Mouse (Mus musculus) testis, postnatal 10 days (tissue): ENCODE results near the gene Cpa1.

Experiments
- DNase-seq: peaks from one replicate; pipeline ENCODE4 v3.0.0; 2021; ENCODE audit warnings: low spot score

Cpa1 gene

DNA sequence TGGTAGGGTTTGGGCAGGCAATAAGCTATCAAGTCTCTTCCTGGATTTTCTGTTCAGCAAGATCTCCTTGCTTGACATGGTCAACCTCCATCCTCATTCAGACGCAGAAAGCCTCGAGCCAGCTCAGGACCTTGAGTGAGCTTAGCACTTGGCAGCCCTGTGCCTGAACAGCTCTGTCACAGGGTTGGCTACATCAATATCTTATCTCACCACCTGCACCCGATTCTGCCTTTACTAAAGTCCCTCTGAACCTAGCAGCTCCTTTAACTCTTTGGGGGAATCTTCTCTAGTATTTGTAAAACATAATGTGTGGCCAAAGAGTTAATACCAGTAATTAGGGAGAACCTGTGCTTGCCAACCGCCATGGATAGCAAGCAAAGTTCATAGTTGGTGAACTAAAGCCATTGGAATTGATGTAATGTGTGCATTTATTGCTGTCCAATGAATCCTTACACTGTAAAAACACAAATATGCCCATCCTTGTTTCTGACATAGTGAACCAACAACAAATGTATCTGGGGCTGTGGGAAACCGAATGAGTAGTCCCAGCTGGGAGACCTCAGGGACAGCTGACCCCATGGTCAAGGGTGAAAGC lies at the start of gene Cpa1:
Cpa1 (plus strand) TSS at position 545 of the 595 bp plus-strand sequence.
- no peak for DNase-seq

DNA sequence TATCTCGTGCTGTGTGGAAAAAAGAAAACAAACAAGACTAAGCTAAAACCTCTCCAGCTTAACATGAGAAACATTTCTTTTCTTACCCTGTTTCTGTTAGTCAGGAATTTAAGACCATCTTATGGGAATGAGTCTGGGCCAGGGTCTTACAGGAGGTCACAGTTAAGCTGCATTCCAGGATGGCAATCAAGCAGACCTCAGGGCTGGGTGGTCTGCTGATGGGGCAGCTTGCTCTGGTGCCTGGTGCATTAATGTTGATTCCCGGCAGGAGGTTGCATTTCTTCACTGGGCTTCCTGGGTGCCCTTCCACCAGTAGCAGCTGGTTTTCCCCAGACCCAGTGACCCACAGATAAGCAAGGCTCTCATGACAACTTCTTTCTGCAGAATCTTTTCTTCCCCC lies 49.2 kb upstream of the Cpa1 start:
- DNase-seq, result no peak

DNA sequence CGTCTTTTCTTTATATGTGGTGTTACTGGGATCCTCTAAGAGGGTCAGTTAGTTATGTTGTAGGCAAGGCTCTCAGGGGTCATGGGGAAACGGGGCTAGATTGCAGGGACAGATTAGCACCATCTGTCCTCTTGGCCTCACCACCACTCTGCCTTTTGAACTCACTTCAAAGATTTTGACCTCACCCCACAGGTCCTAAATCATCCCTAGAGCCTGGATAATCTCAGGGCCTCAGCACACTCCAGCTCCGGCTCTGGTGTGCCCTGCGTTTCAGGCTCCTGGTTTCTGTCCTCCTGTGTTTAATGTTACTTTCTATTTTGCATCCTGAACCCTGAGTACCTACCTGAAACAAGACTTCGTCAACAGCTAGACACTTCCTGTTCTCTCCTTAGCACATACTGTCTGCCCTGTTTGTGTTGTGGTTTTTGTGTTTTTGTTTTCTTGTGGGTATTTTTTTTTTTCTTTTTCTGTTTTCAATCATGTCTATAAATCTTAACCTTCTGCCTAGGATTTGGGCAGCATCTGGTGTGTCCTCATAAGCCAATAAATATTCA lies 47.1 kb upstream of the Cpa1 start:
- no peak for DNase-seq

DNA sequence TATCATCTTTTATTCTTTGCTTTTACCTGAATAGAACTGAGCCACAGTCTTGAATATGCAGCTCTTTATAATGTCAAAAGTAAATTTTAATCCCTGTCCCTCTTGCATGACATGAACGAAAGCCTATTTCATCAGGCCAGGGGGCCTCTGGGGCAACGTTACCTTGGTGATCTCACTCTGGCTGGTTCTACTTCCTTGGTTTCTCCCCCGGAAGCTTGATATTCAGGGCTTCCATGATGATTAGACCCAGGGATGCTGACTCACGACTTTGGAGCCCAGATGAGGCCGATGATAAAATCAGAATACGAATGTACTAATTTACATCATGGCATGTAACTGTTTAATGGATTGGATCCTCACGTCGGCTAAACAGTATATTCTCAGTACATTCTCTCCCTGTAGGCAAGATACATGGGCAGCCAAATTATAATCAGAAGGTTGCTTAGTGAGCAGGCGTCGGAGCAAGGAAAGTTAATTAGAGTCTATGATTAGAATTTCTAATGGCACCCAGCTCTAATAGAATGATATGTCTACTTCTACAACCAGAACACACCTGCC lies 46.5 kb upstream of the Cpa1 start:
- DNase-seq, result no peak

DNA sequence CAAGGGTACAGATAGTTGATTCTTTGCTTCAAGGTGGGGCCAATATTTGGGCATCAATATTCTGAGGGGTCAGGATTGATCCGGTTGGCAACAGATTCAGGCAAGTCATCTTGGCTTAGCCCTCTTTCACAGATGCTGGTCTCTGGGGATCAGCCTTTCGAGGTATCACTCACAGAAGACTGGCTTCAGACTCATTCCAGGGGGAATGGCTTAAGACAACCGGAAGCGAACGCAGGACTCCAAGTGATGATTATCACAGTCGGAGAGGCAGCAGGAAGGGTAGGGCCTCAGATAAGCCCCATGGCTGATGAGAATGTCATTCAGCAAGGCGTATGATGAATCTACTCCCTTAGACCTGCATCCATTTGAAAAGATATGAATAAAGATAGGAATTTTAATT lies 44.7 kb upstream of the Cpa1 start:
- no peak for DNase-seq

DNA sequence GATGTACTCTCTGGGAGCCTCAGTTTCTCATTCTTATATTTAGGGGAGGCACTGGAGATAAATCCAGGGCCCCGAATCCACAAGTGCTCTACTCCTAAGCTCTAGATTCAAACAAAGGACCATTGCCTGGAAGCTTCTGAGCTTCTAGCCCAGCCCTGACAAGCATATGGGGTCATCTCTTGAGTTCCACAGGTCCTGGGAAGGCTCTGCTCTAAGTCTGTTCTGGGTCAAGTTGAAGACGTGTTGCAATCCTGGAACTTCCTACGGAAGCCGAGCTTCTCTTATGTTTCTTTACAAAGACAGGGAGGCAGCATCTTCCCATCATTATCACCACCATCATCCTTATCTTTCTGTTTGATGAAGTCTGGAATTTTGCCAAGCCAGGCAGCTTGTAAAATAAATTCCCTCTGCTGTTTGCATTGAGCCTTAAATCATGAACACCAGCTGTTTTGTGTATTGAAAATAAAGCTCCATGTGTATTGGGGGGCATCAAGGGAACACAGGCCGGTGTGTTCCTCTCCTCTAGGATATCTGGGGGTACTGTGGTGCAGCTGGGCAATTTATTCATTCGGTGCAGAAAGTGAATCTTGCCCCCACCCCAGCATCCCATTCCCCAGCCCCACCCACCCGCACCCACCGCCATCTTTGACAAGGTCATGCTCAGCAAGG lies 42.7 kb upstream of the Cpa1 start:
- no peak for DNase-seq

DNA sequence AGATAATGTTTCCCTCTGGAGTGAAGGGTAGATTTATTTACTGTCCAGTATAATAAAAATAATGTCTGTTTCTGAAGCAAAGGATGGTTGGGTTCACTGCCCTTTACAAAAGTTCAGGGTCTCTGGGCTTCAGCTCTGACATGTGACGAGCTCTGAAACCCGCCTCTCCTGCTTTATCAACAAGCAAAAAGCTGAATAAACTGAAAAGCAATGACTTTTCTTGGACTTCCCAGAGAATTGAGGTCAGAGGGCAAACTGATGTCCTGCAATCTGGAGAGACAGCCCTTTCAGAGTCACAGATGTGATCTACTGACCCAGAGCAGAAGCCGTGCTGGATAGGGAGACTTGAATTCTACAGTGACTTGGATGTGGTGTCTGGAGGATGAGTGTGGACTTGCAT lies 39.0 kb upstream of the Cpa1 start:
- DNase-seq, result no peak

DNA sequence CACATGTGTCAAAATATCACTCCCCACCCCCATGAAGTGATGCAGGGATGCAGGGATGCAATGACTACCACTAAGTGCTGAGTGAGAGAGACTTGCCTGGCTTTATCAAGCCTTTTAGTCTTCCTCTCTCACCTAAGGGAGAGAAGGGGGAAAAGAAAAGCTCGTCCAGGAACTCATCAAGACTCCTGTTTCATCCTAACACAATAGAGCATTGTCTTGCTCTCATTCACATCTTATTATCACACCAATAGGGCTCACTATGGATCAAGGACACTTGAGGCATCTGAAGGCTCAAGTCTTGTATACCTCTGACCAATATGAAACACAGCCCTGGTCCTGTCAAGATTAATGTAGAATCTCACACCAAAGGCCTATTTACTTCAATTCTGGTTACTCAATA lies 38.0 kb upstream of the Cpa1 start:
- DNase-seq, result no peak

DNA sequence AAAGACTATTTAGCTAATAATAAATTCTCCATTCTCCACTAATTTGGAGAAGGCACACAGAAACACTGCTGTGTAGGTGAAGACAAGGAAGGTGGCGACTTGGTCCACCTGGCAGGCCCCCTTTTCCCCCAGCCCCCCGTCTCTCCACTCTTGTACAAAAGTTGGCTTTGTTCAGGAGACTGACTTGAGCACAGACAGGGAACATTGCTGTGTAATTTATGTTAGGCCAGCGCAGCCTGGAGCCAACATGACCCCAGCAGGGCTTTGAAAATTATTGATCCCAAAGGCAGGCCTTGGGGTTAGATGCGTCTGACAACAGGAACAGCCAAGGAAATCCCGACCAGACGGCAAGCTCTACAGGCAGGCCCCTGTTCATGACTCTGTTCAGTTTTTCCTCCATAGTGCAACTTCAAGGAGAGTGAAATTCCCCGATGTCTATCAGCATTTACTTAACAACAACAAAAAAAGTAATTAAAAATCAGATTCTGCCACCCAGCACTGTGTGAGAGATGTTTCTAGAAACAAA lies 34.6 kb upstream of the Cpa1 start:
- DNase-seq, result no peak

DNA sequence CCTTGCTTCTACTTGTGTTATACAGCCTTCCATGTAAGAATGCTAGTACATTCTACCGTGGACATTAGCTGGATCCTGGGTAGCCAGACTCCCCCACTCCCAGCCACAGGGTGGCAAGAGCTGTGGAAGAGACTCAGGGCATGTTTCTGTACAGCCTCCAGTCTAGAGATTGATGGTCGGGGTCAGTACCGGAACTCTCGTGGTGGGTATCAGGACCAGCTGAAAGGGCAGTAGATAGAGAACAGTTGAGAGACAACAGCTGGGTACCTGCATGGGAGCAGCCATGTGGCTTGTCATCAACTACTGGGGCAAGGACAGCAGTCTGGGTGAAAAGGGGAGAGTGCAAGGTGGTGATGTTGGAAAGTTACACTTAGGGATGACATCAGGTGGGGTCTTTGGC lies 33.9 kb upstream of the Cpa1 start:
- DNase-seq, result no peak

DNA sequence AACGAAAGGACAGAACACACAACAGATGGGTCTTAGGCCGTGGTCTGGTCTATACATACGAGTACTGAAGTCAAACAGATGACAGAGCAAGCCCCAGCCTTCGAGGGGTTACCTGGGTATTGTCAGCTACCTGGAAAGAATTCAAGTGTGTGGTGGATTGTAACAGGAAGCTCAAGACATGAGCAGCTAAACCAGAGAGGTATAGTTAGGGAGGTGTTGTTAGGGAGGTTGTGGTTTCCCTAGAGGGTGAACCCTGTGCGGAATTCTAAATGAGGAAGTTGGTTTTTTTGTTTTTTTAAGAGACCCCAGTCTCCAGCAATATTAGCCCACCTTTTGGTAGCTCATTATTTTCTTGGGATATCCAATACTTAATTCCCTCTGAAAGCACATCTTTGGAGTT lies 33.3 kb upstream of the Cpa1 start:
- DNase-seq, result no peak

DNA sequence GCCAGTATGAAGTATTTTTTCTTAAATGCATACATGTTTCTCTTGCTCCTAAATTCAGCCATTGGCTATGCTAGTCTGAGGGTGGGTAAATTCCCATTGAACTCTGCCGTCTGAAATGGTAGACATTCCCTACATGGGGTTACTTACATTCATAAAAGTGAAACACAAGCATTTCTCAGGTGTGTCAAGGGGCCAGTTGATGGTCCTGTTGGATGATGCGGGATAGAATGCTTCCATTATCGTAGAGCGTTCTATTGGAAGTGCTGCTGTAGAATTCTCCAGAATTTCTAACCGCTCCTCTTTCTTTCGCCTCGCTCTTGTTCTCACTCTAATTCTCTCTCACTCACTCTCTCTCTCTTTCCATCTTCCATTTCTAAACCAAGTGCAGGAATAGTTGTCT lies 28.3 kb upstream of the Cpa1 start, which contains the start of gene Cpa5:
Cpa5 (plus strand) TSS at position 301 of the 400 bp plus-strand sequence.
- DNase-seq, result no peak

DNA sequence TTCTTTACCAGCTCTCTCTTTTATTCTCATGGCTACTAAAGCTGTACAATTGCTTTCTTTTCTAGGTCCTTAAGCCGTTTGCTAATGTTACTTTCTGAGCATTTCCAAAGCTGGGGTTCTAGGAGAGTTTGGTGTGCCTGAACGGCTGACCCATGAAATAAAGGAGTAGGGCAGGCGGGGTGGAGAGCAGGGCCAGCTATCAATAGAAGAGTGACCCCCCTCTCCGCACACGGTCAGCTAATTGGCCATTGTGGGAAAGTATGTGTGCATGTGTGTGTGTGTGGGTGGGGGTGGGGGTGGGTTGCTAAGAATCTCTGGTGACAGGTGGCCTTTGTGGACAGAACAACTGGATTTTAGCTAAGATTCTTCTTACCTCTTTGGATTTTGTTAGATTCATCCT lies 27.8 kb upstream of the Cpa1 start:
- no peak for DNase-seq

DNA sequence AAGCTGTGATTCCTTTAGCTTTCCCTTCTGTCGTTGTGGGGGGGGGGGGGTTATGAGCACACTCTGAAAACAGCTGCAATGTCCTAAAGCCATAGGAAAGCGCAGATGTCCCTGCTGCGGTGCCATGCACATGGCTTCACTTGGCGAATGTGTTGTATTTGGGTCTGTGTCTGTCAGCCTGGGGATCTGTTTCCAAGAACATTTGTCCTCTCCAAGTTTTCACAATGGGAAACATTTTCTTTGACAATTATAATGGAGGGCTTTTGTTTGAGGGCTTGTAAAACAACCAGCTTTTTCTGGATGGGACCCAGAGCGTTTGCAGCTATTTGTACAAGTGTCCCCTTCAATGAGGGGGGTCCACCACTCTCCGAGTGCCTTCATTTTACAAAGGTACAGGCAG lies 24.8 kb upstream of the Cpa1 start:
- DNase-seq, result no peak

DNA sequence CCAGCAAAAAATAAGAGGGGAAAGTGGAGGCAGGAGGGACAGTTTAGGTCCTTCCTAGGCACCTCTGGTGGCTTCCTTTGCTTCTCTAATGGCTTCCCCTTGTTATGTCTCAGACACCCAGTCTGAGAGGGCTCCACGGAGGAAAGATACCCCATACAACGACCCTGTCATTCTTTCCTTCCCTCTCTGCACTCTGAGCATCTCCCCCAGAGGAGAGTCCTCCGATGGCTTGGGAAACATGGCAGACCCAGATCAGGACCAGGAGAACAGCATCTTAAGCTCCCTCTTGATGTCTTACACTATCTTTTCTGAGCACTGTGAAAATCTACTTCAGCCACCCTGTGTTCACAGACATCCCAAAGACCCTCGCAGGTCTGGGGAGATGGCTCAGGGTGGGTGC lies 23.3 kb upstream of the Cpa1 start:
- no peak for DNase-seq

DNA sequence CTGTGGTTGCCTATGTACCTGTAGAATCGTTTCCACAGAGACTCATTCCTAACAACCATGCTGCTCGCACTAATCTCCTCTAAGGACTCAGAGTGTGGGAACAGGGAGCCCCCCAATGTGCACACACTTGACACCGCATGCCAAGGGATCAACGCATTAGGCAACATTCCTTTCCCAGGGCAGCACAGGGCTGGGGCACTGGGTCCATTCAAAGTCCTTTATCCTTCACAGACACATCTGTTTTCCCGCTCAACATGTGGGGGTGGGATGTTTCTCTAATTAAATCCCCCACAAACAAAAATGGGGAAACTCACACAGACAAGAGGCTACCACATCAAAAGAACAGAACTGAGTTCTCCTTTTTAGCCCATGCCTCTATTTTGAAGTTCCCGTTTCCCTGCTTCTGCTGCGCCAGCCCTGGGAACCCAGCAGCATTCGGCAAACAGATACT lies 22.5 kb upstream of the Cpa1 start:
- DNase-seq, result no peak

DNA sequence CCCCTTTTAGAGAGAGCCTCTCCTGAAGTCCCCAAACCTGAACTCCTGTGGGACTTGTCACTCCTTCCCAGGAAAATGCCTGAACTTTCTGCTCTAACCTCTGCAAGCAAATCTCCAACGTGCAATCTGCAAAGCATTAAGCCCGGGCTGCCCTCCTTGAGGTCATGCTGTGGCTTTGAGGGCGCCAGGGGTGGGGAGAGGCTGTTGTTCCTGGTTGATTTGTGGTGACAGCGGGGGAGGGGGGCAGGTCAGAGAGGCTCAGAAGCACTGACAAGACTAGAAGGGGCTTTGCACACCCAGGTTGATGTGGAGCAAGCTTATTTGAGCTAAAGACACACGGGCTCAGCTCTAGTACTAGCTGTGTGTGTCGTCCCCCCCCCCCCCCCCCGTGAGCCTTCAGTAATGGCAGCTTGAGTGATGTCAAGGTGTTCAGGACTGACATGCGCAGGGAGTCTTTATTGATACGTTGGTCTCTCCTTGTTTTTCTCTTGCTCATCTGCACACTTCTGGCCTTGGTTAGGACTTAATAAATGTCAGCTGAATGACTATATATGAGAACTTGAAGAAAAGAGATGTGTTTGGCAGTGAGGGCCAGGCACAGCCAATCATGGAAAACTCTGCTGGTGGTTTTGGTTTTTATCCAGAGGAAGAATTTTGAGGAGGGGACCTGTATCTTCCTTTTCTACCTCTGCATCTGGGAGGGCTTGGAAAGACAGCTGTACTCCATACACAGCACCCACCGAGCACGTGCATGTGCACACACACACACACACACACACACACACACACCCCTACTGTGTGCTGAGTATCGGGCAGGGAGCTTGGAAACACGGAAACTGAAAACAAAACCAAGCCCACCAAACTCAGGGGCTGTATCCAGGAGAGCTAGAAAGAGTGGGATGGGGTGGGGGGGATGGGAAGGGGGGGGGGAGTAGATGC lies 21.7 kb upstream of the Cpa1 start:
- DNase-seq, result no peak

DNA sequence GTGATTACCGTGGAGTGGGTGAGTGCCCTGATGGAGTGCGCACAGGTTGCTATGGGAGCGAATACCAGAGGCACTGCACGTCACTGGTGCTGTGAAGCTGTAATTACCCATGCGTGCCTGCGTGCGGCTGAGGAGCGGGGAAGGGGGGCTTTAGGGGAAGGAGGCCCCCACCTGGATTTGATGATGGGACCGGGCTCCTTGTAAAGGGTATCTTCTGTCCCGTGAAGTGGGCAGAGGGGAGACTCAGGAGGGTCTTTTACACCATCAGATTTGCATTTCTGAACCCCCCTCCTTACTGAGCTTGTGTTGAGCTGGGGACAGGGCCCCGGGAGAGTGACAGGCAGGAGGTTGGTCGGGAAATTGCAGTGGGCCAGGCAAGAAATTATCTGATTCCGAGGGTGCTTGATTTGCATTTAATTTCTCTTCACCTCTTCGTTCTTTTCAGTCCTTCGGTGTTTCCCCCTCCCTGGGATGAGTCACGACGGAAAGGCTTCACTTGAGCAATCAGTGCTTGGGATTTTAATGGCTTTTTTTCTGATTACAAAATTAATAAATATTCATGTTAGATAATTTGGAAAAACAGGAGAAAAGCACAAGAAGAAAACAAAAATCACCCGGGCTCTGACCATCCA lies 20.9 kb upstream of the Cpa1 start:
- no peak for DNase-seq

DNA sequence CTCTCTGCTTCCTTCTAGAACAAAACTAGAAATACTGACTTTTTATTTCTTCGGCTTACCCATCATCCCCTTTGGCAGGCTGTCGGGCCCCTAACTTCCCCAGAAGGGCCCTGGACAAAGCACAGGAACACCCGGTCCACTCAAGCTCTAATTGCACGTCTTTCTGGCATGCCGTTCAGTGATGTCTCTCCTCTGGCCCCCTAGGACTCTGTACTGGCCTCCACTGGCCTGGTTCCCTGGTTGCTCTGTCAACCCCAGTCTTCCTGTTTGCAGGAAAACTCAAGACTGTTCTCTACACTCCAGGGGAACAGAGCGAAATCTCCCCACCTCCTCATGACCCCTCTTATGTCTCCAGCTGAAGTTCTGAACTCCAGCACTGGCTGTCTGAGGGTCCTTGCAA lies 20.3 kb upstream of the Cpa1 start:
- DNase-seq, result no peak

DNA sequence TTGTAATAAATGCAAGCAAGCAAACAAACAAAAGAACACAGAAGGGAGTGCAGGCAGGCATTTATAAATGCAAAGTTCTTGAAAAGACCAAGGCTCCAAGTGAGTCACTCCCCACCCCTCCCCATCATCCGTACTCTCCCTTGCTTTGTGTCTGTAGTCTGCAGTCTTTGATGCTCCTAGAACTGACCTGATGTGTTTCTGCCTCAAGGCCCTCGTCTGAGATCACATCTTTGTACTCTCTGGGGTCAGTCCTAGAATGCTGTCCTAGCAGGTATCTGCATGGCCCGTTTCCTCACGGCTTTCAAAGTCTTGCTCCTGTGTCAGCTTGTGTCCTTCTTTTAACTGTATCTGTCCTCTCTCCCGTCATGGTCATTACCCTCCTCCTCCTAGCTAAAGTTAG lies 19.4 kb upstream of the Cpa1 start:
- no peak for DNase-seq

DNA sequence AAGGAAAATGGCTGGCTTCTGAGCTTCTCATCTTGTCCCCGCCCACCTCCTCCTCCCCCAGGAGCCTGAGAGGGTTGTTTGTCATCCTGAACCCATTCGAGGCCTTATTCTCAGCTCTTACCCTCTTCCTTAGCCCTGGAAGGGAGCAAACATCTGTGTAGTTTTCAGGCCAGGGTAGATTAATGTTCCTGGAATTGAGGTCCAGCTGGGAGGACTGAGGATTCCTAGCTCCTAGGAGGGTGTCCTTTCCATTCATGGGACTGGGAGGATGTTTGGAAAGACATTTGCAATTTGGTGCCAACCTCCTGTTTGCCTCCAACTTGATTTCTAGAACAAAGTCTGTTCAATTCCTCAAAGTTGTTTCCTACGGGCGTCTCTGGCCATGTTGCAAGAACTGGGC lies 18.4 kb upstream of the Cpa1 start:
- DNase-seq, result no peak

DNA sequence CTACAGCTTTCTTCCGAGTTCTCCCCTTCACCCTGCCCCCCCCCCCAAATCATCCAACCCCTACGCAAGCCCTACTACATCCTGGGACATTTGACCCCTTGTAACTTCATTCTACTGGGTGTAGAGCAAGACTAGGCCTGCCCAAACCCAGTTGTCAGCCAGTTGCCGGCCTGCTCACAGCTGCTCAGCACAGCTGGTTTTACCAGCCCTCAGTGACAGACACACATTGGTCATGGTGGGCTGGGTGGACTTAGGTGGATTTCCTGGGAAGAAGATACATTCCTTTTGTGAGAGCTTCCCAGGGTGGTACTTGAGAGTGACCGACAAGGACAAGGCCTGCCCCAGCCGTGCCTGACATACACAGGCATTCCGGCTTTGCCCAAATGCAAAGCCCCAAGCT lies 18.0 kb upstream of the Cpa1 start:
- DNase-seq, result no peak
